Mouse (Mus musculus) lung, postnatal 0 days (tissue): Measurements from ENCODE around the gene Aass.
A peak's percentile ranks its signal among the peaks of the same experiment; 100 is the strongest.

Source experiments
- CTCF ChIP-seq: IDR thresholded peaks from 2 replicates; pipeline ENCODE4 v1.5.1; 2016; ENCODE audit warnings: antibody characterized with exemption, mild to moderate bottlenecking
- EP300 ChIP-seq: IDR thresholded peaks from 2 replicates; pipeline ENCODE4 v1.6.1; 2016; ENCODE audit warnings: antibody characterized with exemption, mild to moderate bottlenecking, control low read depth

- TF ChIP-seq EP300 (no peak), CTCF (0 out of 2 replicates have a peak, but pooled peaks have one; percentile 7)
These were observed at the start of gene Aass for GRCm38 (mm10) chr6:23132573-23133181.
